Mouse (Mus musculus) heart, postnatal 0 days (tissue): ENCODE measurements around the gene Gm37240. TPM values are rescaled to one million over a fixed set of nuclear protein-coding genes. Genes with fewer than 3 reads are reported as not detected.

Experiments
- ATAC-seq: fragments of 200-750 bp; cut with Nextera tagmentation; 2 replicates; pipeline ENCODE4 v1.8.0; 2017; ENCODE audit warnings: low read depth, moderate number of reproducible peaks, moderate library complexity; ENCODE audit not compliant: insufficient read depth
- DNase-seq: peaks from one replicate; pipeline ENCODE4 v3.0.0-alpha.2; 2016; ENCODE audit warnings: low spot score
- H3K27ac ChIP-seq: fragments of 300-500 bp; sonication (generic); 2 replicates; pipeline ENCODE4 v1.5.1; 2014; ENCODE audit warnings: low read depth, mild to moderate bottlenecking
- H3K27me3 ChIP-seq: fragments of 300-500 bp; sonication (generic); 2 replicates; pipeline ENCODE4 v1.6.1; 2014; ENCODE audit warnings: low read length, mixed read lengths; ENCODE audit not compliant: control insufficient read depth, insufficient read depth
- H3K36me3 ChIP-seq: fragments of 300-500 bp; sonication (generic); replicated peaks from 2 replicates; pipeline ENCODE4 v1.6.1; 2014; ENCODE audit warnings: low read length, mixed read lengths; ENCODE audit not compliant: control insufficient read depth, insufficient read depth
- H3K4me1 ChIP-seq: fragments of 300-500 bp; sonication (generic); 2 replicates; pipeline ENCODE4 v1.6.1; 2014; ENCODE audit warnings: antibody characterized with exemption; ENCODE audit not compliant: control insufficient read depth, insufficient read depth
- H3K4me2 ChIP-seq: fragments of 300-500 bp; sonication (generic); 2 replicates; pipeline ENCODE4 v1.6.1; 2014; ENCODE audit warnings: low read depth, mild to moderate bottlenecking, low read length, moderate library complexity
- H3K4me3 ChIP-seq: fragments of 300-500 bp; sonication (generic); 2 replicates; pipeline ENCODE4 v1.5.1; 2014; ENCODE audit warnings: low read depth, low read length
- H3K9ac ChIP-seq: fragments of 300-500 bp; sonication (generic); replicated peaks from 2 replicates; pipeline ENCODE4 v1.6.1; 2014; ENCODE audit warnings: low read depth, low read length, mixed read lengths
- H3K9me3 ChIP-seq: fragments of 300-500 bp; sonication (generic); replicated peaks from 2 replicates; pipeline ENCODE4 v1.6.1; 2016; ENCODE audit warnings: low read length; ENCODE audit not compliant: control insufficient read depth
- CTCF ChIP-seq: IDR thresholded peaks from 2 replicates; pipeline ENCODE4 v1.5.1; 2016; ENCODE audit warnings: antibody characterized with exemption, control low read depth, low read depth
- EP300 ChIP-seq: IDR thresholded peaks from 2 replicates; pipeline ENCODE4 v1.6.1; 2016; ENCODE audit warnings: antibody characterized with exemption, low read depth
- WGBS: fragments of 180-500 bp; shearing (Covaris S2); extraction: QIAGEN DNeasy Blood & Tissue Kit; methylation state at CpG from one replicate; pipeline ENCODE4 v1.1.7; 2014; 5-methylcytosine and 5-hydroxymethylcytosine counted together
- polyA plus RNA-seq: library from polyadenylated mRNA; unstranded; fragments of >200 nt; fragmentation: Nextera tagmentation; extraction: Ambion mirVana; gene quantifications from 2 replicates; pipeline ENCODE4 v1.2.1, GENCODE M21; 2015
- total RNA-seq: library from RNA; depleted of rRNA; stranded (reverse); fragments of >200 nt; gene quantifications from 2 replicates; pipeline ENCODE4 v1.2.3, GENCODE M21; 2014; ENCODE audit warnings: low replicate concordance

Gene Gm37240
- total and polyA plus RNA-seq, 2 experiments from 2014 or later: 21.7 to 72.1 TPM

GRCm38 (mm10) chr3:85850079-85850478 lies 37.2 kb downstream of the Gm37240 start:
- ATAC-seq (no peak), DNase-seq (no peak)
- H3K4me2 ChIP-seq: no peak overlapping the region
- H3K9me3 ChIP-seq: no peaks in the 10 kb centered on the region
- no peaks in the 10 kb centered on the region for H3K36me3 ChIP-seq
- WGBS: 40% methylated on average over 1 of the region's 1 CpGs
- H3K27ac ChIP-seq: no peak overlapping the region
- H3K4me1 ChIP-seq: peaks cover 6% of the 10 kb centered on the region; the same call in 1 of the 2 replicates
- H3K27me3 ChIP-seq: no peaks in the 10 kb centered on the region
- H3K9ac ChIP-seq: no peak overlapping the region
- H3K4me3 ChIP-seq: no peak overlapping the region
- TF ChIP-seq CTCF: no peak
- no peak for TF ChIP-seq EP300

DNA sequence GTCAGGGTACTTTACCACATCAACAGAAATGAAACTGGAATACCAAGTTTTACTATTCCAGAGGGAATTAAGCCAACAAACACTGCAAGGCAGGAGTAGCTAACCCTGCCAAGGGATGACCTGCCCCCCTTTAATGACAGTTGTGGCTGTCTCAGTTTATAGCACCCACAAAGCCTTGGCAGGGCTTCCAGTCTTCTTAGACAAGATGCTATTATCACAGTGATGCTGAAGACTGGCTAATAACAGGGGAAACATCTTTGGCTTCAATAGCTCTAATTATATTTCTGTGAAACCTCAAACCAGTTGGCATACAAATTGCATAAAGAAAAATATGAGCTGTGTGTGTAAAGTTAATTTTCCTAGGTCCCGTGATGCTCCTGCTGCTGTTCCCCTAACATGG lies 41.0 kb downstream of the Gm37240 start:
- H3K27me3 ChIP-seq: no peaks in the 10 kb centered on the region
- DNase-seq (no peak), ATAC-seq (no peak)
- H3K36me3 ChIP-seq: no peaks in the 10 kb centered on the region
- TF ChIP-seq CTCF (no peak), EP300 (no peak)
- H3K27ac ChIP-seq: no peak overlapping the region
- H3K9me3 ChIP-seq: no peaks in the 10 kb centered on the region
- H3K9ac ChIP-seq: no peak overlapping the region
- H3K4me3 ChIP-seq: no peak overlapping the region
- no peak overlapping the region for H3K4me2 ChIP-seq
- 90% methylated on average over 1 of the region's 1 CpGs for WGBS
- peaks cover 13% of the 10 kb centered on the region for H3K4me1 ChIP-seq

- no peak overlapping the region for H3K9ac ChIP-seq
- peak overlapping the region; percentile 34; the same call in 1 of the 2 replicates for H3K27ac ChIP-seq
- no peak overlapping the region for H3K4me2 ChIP-seq
- TF ChIP-seq CTCF: no peak
- no peak for TF ChIP-seq EP300
- H3K27me3 ChIP-seq: no peaks in the 10 kb centered on the region
- no peak overlapping the region for H3K4me3 ChIP-seq
- no peaks in the 10 kb centered on the region for H3K36me3 ChIP-seq
- DNase-seq (no peak), ATAC-seq (no peak)
- H3K4me1 ChIP-seq: peaks cover 12% of the 10 kb centered on the region
- 59% methylated on average over 6 of the region's 6 CpGs for WGBS
- H3K9me3 ChIP-seq: no peaks in the 10 kb centered on the region
Measured at GRCm38 (mm10) chr3:85845341-85845740, 42.0 kb downstream of the Gm37240 start.

DNA sequence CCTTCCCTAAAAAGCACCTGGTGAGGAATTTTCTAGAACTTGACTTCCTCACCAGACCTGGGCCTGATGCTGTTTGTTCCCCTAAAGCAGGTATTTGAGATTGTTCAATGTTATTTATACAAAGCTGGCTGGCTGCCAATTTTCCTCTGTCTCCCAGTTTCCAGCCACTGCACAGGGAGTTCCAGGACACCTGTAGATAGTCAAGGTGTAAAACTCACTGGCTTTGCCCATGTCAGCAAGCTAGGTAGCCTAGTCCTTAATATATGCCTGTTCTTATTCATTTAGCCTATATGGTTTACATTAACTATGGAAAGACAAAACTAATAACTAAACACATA lies 44.5 kb downstream of the Gm37240 start:
- no peak for ATAC-seq
- Histone ChIP-seq H3K9me3 (no peaks in the 10 kb centered on the region), H3K27me3 (no peaks in the 10 kb centered on the region), H3K4me3 (no peak overlapping the region), H3K27ac (peak overlapping the region; percentile 89), H3K4me1 (peaks cover 19% of the 10 kb centered on the region), H3K9ac (no peak overlapping the region), H3K36me3 (no peaks in the 10 kb centered on the region), H3K4me2 (peak overlapping the region; percentile 22; the same call in 1 of the 2 replicates)
- no peak for TF ChIP-seq CTCF
- TF ChIP-seq EP300: no peak
- peak; percentile 35 for DNase-seq

GRCm38 (mm10) chr3:85842177-85842880 lies 45.0 kb downstream of the Gm37240 start:
- Histone ChIP-seq H3K4me1 (peaks cover 22% of the 10 kb centered on the region), H3K4me3 (peak overlapping the region; percentile 12; the same call in 1 of the 2 replicates), H3K9me3 (no peaks in the 10 kb centered on the region), H3K36me3 (no peaks in the 10 kb centered on the region), H3K4me2 (peak overlapping the region; percentile 22), H3K27me3 (no peaks in the 10 kb centered on the region), H3K27ac (peak overlapping the region; percentile 89), H3K9ac (0 out of 2 replicates have a peak overlapping the region, but pooled peaks have one; percentile 18)
- ATAC-seq (peak; percentile 49; the same call in 1 of the 2 replicates), DNase-seq (peak; percentile 27)
- TF ChIP-seq EP300 (no peak), CTCF (no peak)
- WGBS: 16% methylated on average over 9 of the region's 9 CpGs
